Mouse (Mus musculus) liver, embryonic 11.5 days (tissue): ENCODE data around the gene Tspan17. TPM values are rescaled to one million over a fixed set of nuclear protein-coding genes. Genes with fewer than 3 reads are reported as not detected.

ENCODE experiments used
- ATAC-seq: fragments of 200-750 bp; cut with Nextera tagmentation; replicated peaks from 2 replicates; pipeline ENCODE4 v1.8.0; 2017; ENCODE audit warnings: moderate number of reproducible peaks, mild to moderate bottlenecking, moderate TSS enrichment, moderate library complexity; ENCODE audit not compliant: low FRiP score
- DNase-seq: peaks from one replicate; pipeline ENCODE4 v3.0.0-alpha.2; 2017; ENCODE audit warnings: low spot score
- H3K27ac ChIP-seq: fragments of 300-500 bp; sonication (generic); 2 replicates; pipeline ENCODE4 v1.5.1; 2014; ENCODE audit warnings: mild to moderate bottlenecking, low read depth, low read length, control low read depth
- H3K27me3 ChIP-seq: fragments of 300-500 bp; sonication (generic); replicated peaks from 2 replicates; pipeline ENCODE4 v1.6.1; 2014; ENCODE audit warnings: low read length, mixed read lengths; ENCODE audit not compliant: control insufficient read depth, insufficient read depth
- H3K36me3 ChIP-seq: fragments of 300-500 bp; sonication (generic); 2 replicates; pipeline ENCODE4 v1.6.1; 2014; ENCODE audit warnings: mild to moderate bottlenecking, low read length, moderate library complexity, mixed read lengths; ENCODE audit not compliant: control insufficient read depth, insufficient read depth
- H3K4me1 ChIP-seq: fragments of 300-500 bp; sonication (generic); replicated peaks from 2 replicates; pipeline ENCODE4 v1.6.1; 2014; ENCODE audit warnings: low read length, mixed read lengths; ENCODE audit not compliant: control insufficient read depth, insufficient read depth
- H3K4me2 ChIP-seq: fragments of 300-500 bp; sonication (generic); 2 replicates; pipeline ENCODE4 v1.6.1; 2014; ENCODE audit warnings: mild to moderate bottlenecking, control low read depth, moderate library complexity
- H3K4me3 ChIP-seq: fragments of 300-500 bp; sonication (generic); 2 replicates; pipeline ENCODE4 v1.5.1; 2014; ENCODE audit warnings: low read depth, low read length, control low read depth
- H3K9ac ChIP-seq: fragments of 300-500 bp; sonication (generic); 2 replicates; pipeline ENCODE4 v1.6.1; 2014; ENCODE audit warnings: low read depth, low read length, control low read depth
- H3K9me3 ChIP-seq: fragments of 300-500 bp; sonication (generic); 2 replicates; pipeline ENCODE4 v1.6.1; 2016; ENCODE audit warnings: low read length, inconsistent platforms, mixed read lengths; ENCODE audit not compliant: control insufficient read depth
- WGBS: fragments of 180-500 bp; shearing (Covaris S2); extraction: QIAGEN DNeasy Blood & Tissue Kit; methylation state at CpG from one replicate; pipeline ENCODE4 v1.1.7; 2014; 5-methylcytosine and 5-hydroxymethylcytosine counted together
- polyA plus RNA-seq: library from polyadenylated mRNA; unstranded; fragments of >200 nt; fragmentation: Nextera tagmentation; extraction: Ambion mirVana; gene quantifications from 2 replicates; pipeline ENCODE4 v1.2.1, GENCODE M21; 2014

The Tspan17 gene
- polyA plus RNA-seq, 1 experiment from 2014 or later: 2.6 TPM

DNA sequence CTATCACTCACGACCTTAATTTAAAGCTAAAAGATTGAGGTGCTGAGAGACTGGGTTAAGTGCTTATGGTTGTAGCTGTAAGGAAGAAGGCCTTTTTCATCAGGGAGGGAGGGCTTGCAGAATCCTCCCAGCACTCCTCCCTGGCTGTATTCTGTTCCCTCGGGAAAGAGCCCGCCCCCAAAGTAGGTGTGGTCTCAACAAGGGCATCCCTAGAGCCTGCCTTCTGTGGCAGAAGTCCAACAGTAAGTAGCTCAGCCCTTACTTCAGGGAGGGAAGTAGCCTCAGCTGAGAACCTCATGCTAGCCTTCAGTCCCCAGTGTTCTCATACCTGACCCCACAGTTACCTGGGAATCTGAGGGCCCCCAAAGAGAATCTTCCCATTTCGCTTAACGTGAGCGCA, 39.3 kb downstream of the Tspan17 start:
- Histone ChIP-seq H3K27me3 (peaks cover 8% of the 10 kb centered on the region; the same call in 1 of the 2 replicates), H3K9me3 (no peaks in the 10 kb centered on the region), H3K4me1 (no peaks in the 10 kb centered on the region), H3K4me2 (no peak overlapping the region; the same call in 1 of the 2 replicates), H3K9ac (no peak overlapping the region), H3K4me3 (no peak overlapping the region), H3K27ac (no peak overlapping the region), H3K36me3 (no peaks in the 10 kb centered on the region)
- whole genome bisulfite sequencing: 50% methylated on average over 6 of the region's 6 CpGs
- DNase-seq: no peak
- no peak for ATAC-seq

DNA sequence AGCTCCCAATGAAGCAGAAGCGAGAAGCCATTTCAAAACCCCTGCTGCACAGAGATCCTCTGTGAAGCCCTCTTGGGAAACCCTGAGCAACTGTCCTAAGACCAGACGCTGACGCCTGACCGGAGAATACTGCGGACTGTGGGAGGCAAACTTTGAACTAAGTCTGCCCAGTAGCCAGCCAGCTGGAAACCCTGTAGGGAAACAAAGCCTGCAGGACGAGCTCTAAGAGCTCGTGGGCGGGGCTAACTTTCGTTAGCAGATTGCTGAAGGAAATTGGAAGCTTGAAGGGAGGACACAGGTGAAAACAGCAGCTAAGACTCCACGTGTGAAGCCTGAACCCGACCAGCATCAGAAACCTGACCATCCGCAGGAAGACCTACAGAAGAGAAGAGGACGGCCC, 40.3 kb downstream of the Tspan17 start:
- no peak overlapping the region for H3K4me2 ChIP-seq
- 0 out of 2 replicates have a peak, but pooled peaks cover 8% of the 10 kb centered on the region for H3K27me3 ChIP-seq
- no peak overlapping the region for H3K4me3 ChIP-seq
- no peaks in the 10 kb centered on the region for H3K36me3 ChIP-seq
- no peaks in the 10 kb centered on the region for H3K9me3 ChIP-seq
- 7% methylated on average over 13 of the region's 13 CpGs for WGBS
- ATAC-seq (no peak), DNase-seq (no peak)
- H3K4me1 ChIP-seq: no peaks in the 10 kb centered on the region
- H3K27ac ChIP-seq: no peak overlapping the region
- H3K9ac ChIP-seq: no peak overlapping the region

DNA sequence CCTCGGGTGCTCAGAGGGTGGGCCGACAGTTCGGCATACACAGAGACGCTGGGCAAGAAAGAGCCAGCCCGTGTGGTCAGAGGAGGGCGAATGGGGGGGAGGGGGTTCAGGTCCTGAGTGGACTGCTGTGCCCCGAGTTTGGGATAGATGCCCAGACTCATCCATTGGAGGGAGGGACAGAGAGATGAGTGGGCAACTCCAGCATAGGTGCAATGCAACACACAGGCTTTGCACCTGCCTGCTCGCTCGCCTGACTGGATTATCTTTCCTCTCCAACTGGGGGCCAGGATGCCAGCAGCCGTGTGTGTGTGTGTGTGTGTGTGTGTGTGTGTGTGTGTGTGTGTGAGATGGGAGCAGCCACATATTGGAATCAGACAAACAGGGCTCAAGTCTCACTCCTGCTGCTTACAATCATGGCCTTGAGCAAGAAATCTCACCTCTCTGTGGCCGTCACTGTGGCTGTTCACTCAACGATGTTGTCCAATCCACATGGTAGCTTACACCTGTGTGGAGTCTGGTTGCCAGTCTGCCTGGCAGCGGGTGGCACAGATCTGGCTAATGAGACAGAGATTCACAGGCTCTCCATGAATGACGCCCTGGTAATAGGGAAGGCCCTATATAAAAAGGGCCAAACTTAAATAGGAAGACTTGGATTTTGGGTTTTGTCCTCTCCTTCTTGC, 47.3 kb downstream of the Tspan17 start:
- Histone ChIP-seq H3K4me1 (no peaks in the 10 kb centered on the region), H3K36me3 (no peaks in the 10 kb centered on the region), H3K4me3 (no peak overlapping the region), H3K9me3 (no peaks in the 10 kb centered on the region), H3K27ac (no peak overlapping the region), H3K9ac (no peak overlapping the region), H3K27me3 (no peaks in the 10 kb centered on the region; the same call in 1 of the 2 replicates), H3K4me2 (no peak overlapping the region)
- 78% methylated on average over 14 of the region's 14 CpGs for WGBS
- DNase-seq (no peak), ATAC-seq (no peak)

GRCm38 (mm10) chr13:54837061-54837460, 47.9 kb downstream of the Tspan17 start:
- Histone ChIP-seq H3K27ac (no peak overlapping the region), H3K9ac (no peak overlapping the region), H3K27me3 (no peaks in the 10 kb centered on the region; the same call in 1 of the 2 replicates), H3K4me3 (no peak overlapping the region), H3K9me3 (no peaks in the 10 kb centered on the region), H3K4me2 (no peak overlapping the region), H3K4me1 (no peaks in the 10 kb centered on the region), H3K36me3 (no peaks in the 10 kb centered on the region)
- WGBS: 69% methylated on average over 5 of the region's 5 CpGs
- no peak for DNase-seq
- ATAC-seq: no peak

DNA sequence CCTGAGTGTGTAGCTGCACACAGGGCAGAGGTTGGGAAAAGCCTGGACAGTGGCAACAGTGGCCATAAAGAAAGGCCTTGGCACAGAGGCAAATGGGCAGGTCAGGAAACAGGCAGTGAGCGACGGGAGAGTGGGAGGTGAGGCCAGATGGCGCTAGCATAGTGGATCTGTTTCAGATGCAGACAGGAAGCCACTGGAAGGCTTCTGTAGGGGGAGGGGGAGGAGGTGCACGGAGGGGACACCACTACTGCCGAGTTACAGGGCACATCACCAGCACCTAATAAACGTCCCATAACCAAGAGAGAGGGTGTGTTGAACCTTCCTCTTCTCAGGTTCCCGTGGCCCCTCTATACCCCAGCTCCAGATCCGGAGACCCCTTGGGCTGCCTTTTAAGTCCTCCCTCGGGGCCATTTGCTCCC, 48.3 kb downstream of the Tspan17 start:
- H3K27me3 ChIP-seq: no peaks in the 10 kb centered on the region; the same call in 1 of the 2 replicates
- no peaks in the 10 kb centered on the region for H3K4me1 ChIP-seq
- DNase-seq (no peak), ATAC-seq (no peak)
- no peaks in the 10 kb centered on the region for H3K9me3 ChIP-seq
- no peak overlapping the region for H3K4me2 ChIP-seq
- no peak overlapping the region for H3K27ac ChIP-seq
- H3K4me3 ChIP-seq: no peak overlapping the region
- no peak overlapping the region for H3K9ac ChIP-seq
- WGBS: 14% methylated on average over 9 of the region's 9 CpGs
- H3K36me3 ChIP-seq: no peaks in the 10 kb centered on the region

DNA sequence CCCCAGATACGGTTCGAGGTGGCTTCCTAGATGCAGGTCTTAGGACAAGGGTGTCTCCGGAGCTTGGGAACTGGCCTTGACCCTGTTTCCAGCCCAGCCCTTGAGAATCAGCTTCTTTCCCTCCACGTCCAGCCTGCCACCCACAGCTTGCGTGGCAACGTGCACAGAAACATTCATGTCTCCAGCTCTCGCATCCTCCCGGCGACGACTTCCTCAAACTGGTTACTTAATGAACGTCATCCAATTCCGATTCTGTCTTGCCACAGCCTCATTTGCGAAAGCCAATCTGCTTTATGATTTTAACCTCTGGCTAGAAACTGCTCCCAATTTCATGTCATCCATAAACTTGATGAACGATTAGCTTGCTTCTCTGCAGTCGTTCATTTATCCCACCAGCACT, 49.4 kb downstream of the Tspan17 start:
- 71% methylated on average over 15 of the region's 15 CpGs for WGBS

DNA sequence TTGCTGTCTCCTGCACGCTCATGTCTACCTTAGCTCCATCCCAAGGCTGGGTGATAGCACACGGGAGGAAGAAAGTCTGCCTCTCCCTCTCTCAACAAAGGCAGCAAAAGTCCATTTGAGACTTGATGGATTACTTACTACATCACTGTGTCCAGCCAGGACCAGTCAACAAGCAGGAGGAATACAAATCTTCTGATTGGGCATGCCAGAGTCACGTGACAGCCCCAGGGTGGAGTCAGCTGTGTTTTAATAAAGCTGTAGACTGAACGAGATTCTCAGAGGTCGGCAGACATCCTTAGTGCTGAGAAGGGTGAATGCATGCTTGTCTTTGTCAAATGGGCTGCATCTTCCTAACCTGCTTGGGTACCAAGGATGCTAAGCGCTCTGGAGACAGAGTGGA, 50.0 kb downstream of the Tspan17 start:
- Histone ChIP-seq H3K4me2 (no peak overlapping the region), H3K27me3 (no peaks in the 10 kb centered on the region; the same call in 1 of the 2 replicates), H3K27ac (no peak overlapping the region), H3K9me3 (no peaks in the 10 kb centered on the region), H3K36me3 (no peaks in the 10 kb centered on the region), H3K4me3 (no peak overlapping the region), H3K4me1 (no peaks in the 10 kb centered on the region), H3K9ac (no peak overlapping the region)
- WGBS: 68% methylated on average over 6 of the region's 6 CpGs
- DNase-seq (no peak), ATAC-seq (no peak)

More for the DNA sequence above, 49.4 kb downstream of the Tspan17 start:
- Histone ChIP-seq H3K4me3 (no peak overlapping the region), H3K36me3 (no peaks in the 10 kb centered on the region), H3K4me2 (no peak overlapping the region), H3K27me3 (no peaks in the 10 kb centered on the region; the same call in 1 of the 2 replicates), H3K9me3 (no peaks in the 10 kb centered on the region), H3K27ac (no peak overlapping the region), H3K4me1 (no peaks in the 10 kb centered on the region), H3K9ac (no peak overlapping the region)
- DNase-seq (no peak), ATAC-seq (no peak)

DNA sequence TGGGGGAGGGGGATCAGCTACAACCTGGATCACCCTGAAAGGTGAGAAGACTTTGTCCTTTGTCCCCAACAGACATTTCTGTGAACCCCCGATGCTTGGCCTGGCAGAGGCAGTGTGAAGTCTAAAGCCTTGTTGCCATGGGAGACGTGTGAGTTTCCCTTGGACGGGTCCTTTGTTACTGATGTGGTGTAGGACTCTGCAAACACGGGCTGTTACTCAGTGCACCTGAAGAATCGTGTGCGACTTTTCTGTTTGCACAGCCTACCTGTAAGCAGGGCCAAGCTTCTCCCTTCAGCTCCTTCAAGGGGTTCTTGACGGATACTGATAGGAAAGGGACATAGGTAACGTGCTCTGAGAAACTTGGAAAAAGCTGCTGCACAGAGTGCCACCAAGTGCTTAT, 55.4 kb downstream of the Tspan17 start:
- Histone ChIP-seq H3K4me2 (no peak overlapping the region), H3K9ac (no peak overlapping the region), H3K36me3 (no peaks in the 10 kb centered on the region), H3K4me1 (no peaks in the 10 kb centered on the region), H3K4me3 (no peak overlapping the region), H3K9me3 (no peaks in the 10 kb centered on the region), H3K27me3 (no peaks in the 10 kb centered on the region), H3K27ac (no peak overlapping the region)
- ATAC-seq: no peak
- DNase-seq: no peak
- 55% methylated on average over 8 of the region's 8 CpGs for WGBS
